Mouse (Mus musculus): Measurements from ENCODE around the gene Gpr137.

GRCm38 (mm10) chr19:6912205-6912970 is 29.9 kb downstream of the Gpr137 start:
- TF ChIP-seq CTCF (IDR thresholded peaks at IDR 0.05; ENCODE audit: control insufficient read depth, insufficient read depth, insufficient read length): no peak
- TF ChIP-seq USF1 (IDR thresholded peaks at IDR 0.05; ENCODE audit: low read depth): no peak
- no peak for TF ChIP-seq MYOD1 (IDR thresholded peaks at IDR 0.05; ENCODE audit: control insufficient read depth, insufficient read length, low read depth)
- no peak for TF ChIP-seq MYOG (IDR thresholded peaks at IDR 0.05; ENCODE audit: control insufficient read depth, extremely low read depth, insufficient read length)
- no peak for TF ChIP-seq FOSL1 (IDR thresholded peaks at IDR 0.05; ENCODE audit: insufficient read depth, low read length, poor library complexity, severe bottlenecking)

All from C2C12 (cell line).